Mouse (Mus musculus): ENCODE data around the gene Olfr917.

The Olfr917 gene

GRCm38 (mm10) chr9:38665742-38666141, at the start of gene Olfr917:
Olfr917 (minus strand) TSS chr9:38665842.
- no peak for ATAC-seq (ENCODE audit: insufficient number of reproducible peaks, low FRiP score, low TSS enrichment)

DNA sequence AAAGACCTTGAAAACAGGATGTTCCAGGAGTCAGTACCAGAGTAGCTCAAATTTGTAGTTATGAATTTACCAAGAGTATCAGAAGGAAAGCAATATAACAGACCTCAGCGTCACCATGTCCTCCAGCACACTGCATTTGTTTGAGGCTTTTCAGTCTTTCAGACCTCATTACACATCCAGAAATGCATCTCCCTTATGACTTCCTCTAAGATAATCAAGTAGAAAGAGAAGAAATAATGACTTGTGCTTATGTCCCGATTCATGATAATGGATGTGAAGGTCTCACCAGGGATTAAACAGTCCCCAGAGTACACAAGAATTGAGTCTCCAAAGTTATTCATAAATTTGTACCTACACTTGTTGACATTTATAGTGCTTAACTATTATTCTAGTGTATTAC, 8.9 kb upstream of the Olfr917 start, which contains the start of gene Olfr918:
Olfr918 (minus strand) TSS at position 101 of the 400 bp plus-strand sequence.
- ATAC-seq (ENCODE audit: insufficient number of reproducible peaks, low FRiP score, low TSS enrichment), result no peak

GRCm38 (mm10) chr9:38672887-38673286, 7.2 kb upstream of the Olfr917 start:
- ATAC-seq (ENCODE audit: insufficient number of reproducible peaks, low FRiP score, low TSS enrichment), result no peak

DNA sequence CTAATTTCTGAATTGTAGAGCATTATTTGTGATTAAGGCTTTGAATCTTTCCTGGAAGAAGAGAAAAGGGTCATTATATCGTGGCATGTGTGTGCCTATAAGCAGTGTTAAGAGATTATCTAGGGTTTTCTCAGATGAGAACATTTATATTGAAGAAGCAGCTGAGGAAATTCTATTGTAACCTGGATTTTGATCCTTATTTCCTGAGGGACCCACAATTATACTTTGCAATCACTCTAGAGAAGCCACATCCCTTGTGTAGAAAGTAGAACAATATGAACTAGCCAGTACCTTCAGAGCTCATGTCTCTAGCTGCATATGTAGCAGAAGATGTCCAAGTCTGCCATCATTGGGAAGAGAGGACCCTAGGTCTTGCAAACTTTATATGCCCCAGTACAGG, 5.9 kb downstream of the Olfr917 start, which contains the start of gene Olfr916:
Olfr916 (minus strand) TSS at position 101 of the 400 bp plus-strand sequence.
- no peak for ATAC-seq (ENCODE audit: insufficient number of reproducible peaks, low FRiP score, low TSS enrichment)

- no peak for ATAC-seq (ENCODE audit: insufficient number of reproducible peaks, low FRiP score, low TSS enrichment)
Observed at GRCm38 (mm10) chr9:38632406-38632805, 33.2 kb downstream of the Olfr917 start.
